Mouse (Mus musculus): Measurements from ENCODE around the gene Mgll. TPM values are rescaled to one million over a fixed set of nuclear protein-coding genes. Genes with fewer than 3 reads are reported as not detected.

Gene Mgll
- polyA plus RNA-seq, 1 experiment: 63.4 TPM

DNA sequence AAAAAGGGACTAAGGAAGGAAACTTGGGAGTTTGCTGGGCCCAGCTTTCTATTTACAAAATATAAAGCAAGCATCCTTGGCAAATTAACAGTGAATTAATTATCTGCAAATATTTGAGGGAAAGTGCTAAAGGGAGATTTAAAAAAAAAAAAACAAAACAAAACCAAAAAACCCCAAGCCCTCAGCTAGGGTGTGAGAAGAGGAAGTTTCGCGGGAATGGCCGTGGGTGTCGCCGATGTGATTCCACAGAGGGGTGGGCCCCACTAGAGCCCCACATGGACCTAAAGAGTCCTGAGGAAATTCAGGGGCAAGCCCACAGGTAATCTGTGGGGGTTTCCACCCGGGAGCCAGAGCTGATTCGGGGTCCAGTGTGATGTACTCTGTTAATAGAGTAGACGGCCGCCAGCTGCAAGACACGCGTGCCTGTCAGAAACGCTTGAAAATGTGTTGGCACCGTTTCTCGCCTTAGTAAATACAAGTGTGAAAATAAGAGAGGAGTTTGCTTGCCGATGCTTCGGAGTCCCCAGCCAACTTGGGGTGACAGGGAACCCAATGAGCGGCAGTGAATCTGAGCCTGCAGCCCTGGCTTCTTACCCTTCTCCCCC is 46.2 kb downstream of the Mgll start:
- H3K27ac ChIP-seq (ENCODE audit: insufficient read depth, low read length): no peak overlapping the region
- peaks cover 28% of the 10 kb centered on the region for H3K4me1 ChIP-seq (ENCODE audit: control insufficient read depth, insufficient read depth, low read length)
- TF ChIP-seq POLR2A (IDR thresholded peaks at IDR 0.05; ENCODE audit: borderline replicate concordance, insufficient read depth, low read length) (no peak), CTCF (IDR thresholded peaks at IDR 0.05; ENCODE audit: borderline replicate concordance, insufficient read depth, low read depth, low read length) (no peak)
- no peak for DNase-seq
- H3K27me3 ChIP-seq (ENCODE audit: control insufficient read depth, insufficient read depth, low read length): no peaks in the 10 kb centered on the region
- 65% methylated on average over 17 of the region's 17 CpGs for WGBS
- no peak overlapping the region for H3K4me3 ChIP-seq (replicated peaks; ENCODE audit: insufficient read depth, low read depth, low read length)

DNA sequence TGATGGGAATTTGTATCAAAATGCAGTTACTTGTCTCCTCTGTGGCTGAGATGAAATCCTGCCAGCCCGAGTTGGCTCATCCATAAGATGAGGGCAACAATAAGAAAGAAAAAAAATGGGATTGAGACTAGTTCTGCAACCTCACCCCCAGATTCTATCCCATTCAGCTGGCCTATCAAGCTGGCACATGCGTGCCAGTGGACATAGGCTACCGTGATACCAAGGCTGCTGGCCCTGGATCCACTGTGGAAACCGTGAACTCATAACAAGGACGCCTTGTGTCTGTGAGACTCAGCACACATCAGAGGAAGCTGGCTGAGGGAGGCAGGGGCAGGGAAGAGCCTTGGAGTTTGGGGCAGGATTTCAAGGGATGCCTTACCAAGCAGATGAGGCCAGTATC is 46.8 kb downstream of the Mgll start:
- no peak overlapping the region for H3K27ac ChIP-seq (ENCODE audit: insufficient read depth, low read length)
- TF ChIP-seq POLR2A (IDR thresholded peaks at IDR 0.05; ENCODE audit: borderline replicate concordance, insufficient read depth, low read length): no peak
- no peak for TF ChIP-seq CTCF (IDR thresholded peaks at IDR 0.05; ENCODE audit: borderline replicate concordance, insufficient read depth, low read depth, low read length)
- no peak overlapping the region for H3K4me3 ChIP-seq (replicated peaks; ENCODE audit: insufficient read depth, low read depth, low read length)
- no peaks in the 10 kb centered on the region for H3K27me3 ChIP-seq (ENCODE audit: control insufficient read depth, insufficient read depth, low read length)
- 72% methylated on average over 5 of the region's 5 CpGs for whole genome bisulfite sequencing
- H3K4me1 ChIP-seq (ENCODE audit: control insufficient read depth, insufficient read depth, low read length): peaks cover 29% of the 10 kb centered on the region
- DNase-seq: no peak

DNA sequence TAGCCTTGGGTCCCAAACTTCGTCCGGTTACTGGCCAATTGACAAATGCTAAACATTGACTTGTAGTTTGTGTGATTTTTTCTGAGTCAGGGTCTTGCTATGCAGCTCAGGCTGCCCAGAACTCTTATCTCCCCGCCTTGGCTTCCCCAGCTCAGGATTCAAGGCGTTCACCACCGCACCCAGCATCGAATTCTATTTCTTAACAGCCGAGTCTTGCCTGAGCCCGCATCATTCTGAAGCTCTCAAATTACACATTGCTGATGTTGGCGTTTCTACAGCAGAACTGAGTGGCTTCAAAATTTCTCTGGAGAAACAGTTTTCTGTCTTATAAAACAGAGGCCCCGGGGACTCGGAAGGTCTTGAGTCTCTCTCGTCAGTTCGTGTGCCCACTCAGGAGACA is 47.8 kb downstream of the Mgll start:
- TF ChIP-seq POLR2A (IDR thresholded peaks at IDR 0.05; ENCODE audit: borderline replicate concordance, insufficient read depth, low read length) (no peak), CTCF (IDR thresholded peaks at IDR 0.05; ENCODE audit: borderline replicate concordance, insufficient read depth, low read depth, low read length) (no peak)
- Histone ChIP-seq H3K27me3 (ENCODE audit: control insufficient read depth, insufficient read depth, low read length) (no peaks in the 10 kb centered on the region), H3K4me1 (ENCODE audit: control insufficient read depth, insufficient read depth, low read length) (peaks cover 38% of the 10 kb centered on the region), H3K27ac (ENCODE audit: insufficient read depth, low read length) (no peak overlapping the region), H3K4me3 (replicated peaks; ENCODE audit: insufficient read depth, low read depth, low read length) (no peak overlapping the region)
- WGBS: 95% methylated on average over 13 of the region's 13 CpGs
- no peak for DNase-seq

DNA sequence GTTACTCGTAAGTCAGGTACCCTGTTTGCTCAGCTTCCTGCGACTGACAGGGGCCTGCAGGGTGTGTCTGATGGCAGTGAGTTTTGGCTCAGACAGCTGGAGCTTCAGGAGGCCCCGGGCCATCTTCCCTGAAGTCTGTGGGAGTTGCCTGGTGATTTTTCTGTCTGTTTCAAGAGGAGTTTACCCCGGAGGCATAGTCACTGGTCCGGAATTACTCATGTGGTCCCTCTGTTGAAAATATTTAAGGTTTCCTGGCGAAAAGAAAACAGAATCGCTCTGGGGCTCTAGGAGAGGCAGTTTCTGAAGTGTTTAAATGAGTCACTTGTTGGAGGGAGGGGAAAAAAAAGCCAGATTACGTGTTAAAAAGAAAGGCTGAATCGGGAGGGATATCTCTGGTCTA is 49.8 kb downstream of the Mgll start:
- peaks cover 45% of the 10 kb centered on the region for H3K4me1 ChIP-seq (ENCODE audit: control insufficient read depth, insufficient read depth, low read length)
- no peak for DNase-seq
- H3K27ac ChIP-seq (ENCODE audit: insufficient read depth, low read length): no peak overlapping the region
- 61% methylated on average over 9 of the region's 9 CpGs for WGBS
- H3K27me3 ChIP-seq (ENCODE audit: control insufficient read depth, insufficient read depth, low read length): no peaks in the 10 kb centered on the region
- H3K4me3 ChIP-seq (replicated peaks; ENCODE audit: insufficient read depth, low read depth, low read length): no peak overlapping the region
- no peak for TF ChIP-seq POLR2A (IDR thresholded peaks at IDR 0.05; ENCODE audit: borderline replicate concordance, insufficient read depth, low read length)
- no peak for TF ChIP-seq CTCF (IDR thresholded peaks at IDR 0.05; ENCODE audit: borderline replicate concordance, insufficient read depth, low read depth, low read length)

DNA sequence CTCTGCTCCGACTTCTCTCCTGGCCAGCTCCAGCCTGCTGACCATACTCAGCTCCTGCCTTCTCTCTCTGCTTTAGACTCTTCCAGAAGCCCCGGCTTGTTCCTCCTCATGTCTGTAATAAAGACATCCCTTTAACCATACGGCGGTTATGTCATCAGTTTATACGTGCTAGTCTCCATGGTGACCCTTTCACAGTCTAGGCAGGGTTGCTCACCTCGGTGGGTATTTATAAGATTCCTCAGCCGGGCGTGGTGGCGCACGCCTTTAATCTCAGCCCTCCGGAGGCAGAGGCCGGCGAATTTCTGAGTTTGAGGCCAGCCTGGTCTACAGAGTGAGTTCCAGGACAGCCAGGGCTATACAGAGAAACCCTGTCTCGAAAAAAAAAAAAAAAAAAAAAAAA is 51.1 kb downstream of the Mgll start:
- DNase-seq: no peak
- Histone ChIP-seq H3K27ac (ENCODE audit: insufficient read depth, low read length) (no peak overlapping the region), H3K4me3 (replicated peaks; ENCODE audit: insufficient read depth, low read depth, low read length) (no peak overlapping the region), H3K4me1 (ENCODE audit: control insufficient read depth, insufficient read depth, low read length) (peaks cover 38% of the 10 kb centered on the region), H3K27me3 (ENCODE audit: control insufficient read depth, insufficient read depth, low read length) (no peaks in the 10 kb centered on the region)
- TF ChIP-seq CTCF (IDR thresholded peaks at IDR 0.05; ENCODE audit: borderline replicate concordance, insufficient read depth, low read depth, low read length) (no peak), POLR2A (IDR thresholded peaks at IDR 0.05; ENCODE audit: borderline replicate concordance, insufficient read depth, low read length) (no peak)
- 76% methylated on average over 14 of the region's 14 CpGs for WGBS

DNA sequence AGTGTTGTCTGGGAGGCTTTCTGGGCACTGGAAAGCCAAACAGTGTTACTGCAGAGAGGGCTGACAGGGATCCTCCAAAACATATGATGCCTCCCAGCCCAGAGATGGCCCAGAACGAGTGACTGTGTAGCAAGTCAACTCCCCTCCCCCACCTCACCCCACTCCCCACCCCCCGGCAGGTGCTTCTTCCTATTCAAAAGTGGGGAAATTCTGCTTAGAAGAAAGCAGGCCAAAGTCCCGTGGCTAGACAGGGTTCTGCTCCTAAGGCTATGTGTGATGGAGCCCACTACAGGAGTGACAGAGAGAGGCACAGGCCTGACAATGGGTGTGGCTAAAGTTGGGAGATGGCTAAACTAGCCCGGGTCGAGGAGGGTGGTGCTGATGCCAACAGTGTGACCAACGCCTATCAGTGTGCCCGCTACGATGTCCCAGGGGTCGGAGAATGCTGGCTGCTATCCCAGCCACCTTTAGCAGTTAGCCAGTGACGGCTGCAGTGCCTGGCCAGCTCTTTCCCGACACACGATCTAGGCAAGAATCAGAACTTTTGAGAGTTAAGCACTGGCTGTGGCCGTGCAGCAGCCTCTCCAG is 52.2 kb downstream of the Mgll start:
- no peak overlapping the region for H3K27ac ChIP-seq (ENCODE audit: insufficient read depth, low read length)
- peaks cover 30% of the 10 kb centered on the region for H3K4me1 ChIP-seq (ENCODE audit: control insufficient read depth, insufficient read depth, low read length)
- no peak for DNase-seq
- TF ChIP-seq POLR2A (IDR thresholded peaks at IDR 0.05; ENCODE audit: borderline replicate concordance, insufficient read depth, low read length): no peak
- no peak for TF ChIP-seq CTCF (IDR thresholded peaks at IDR 0.05; ENCODE audit: borderline replicate concordance, insufficient read depth, low read depth, low read length)
- H3K4me3 ChIP-seq (replicated peaks; ENCODE audit: insufficient read depth, low read depth, low read length): no peak overlapping the region
- 20% methylated on average over 13 of the region's 13 CpGs for WGBS
- no peaks in the 10 kb centered on the region for H3K27me3 ChIP-seq (ENCODE audit: control insufficient read depth, insufficient read depth, low read length)

DNA sequence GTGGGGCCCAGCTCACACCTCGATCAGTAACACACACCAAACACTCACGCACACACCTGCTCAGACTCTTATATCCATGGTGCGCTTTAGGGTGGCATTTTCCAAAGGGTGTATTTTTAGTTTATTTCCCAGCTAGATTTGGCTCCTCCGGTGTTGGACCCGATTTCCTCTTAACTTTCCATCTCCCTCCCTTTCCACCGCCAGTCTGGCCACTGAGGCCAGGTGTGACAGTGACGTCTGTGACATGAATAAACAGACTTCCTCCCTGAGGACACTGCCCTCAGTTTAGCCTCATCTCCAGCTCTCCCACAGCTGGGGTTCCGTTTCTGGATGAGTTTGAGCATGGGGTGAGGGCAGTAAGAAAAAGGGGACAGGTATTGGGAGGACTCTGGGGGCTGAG is 52.8 kb downstream of the Mgll start:
- no peaks in the 10 kb centered on the region for H3K27me3 ChIP-seq (ENCODE audit: control insufficient read depth, insufficient read depth, low read length)
- H3K27ac ChIP-seq (ENCODE audit: insufficient read depth, low read length): no peak overlapping the region
- WGBS: 42% methylated on average over 8 of the region's 8 CpGs
- peaks cover 35% of the 10 kb centered on the region for H3K4me1 ChIP-seq (ENCODE audit: control insufficient read depth, insufficient read depth, low read length)
- no peak for DNase-seq
- H3K4me3 ChIP-seq (replicated peaks; ENCODE audit: insufficient read depth, low read depth, low read length): no peak overlapping the region
- TF ChIP-seq CTCF (IDR thresholded peaks at IDR 0.05; ENCODE audit: borderline replicate concordance, insufficient read depth, low read depth, low read length): no peak
- no peak for TF ChIP-seq POLR2A (IDR thresholded peaks at IDR 0.05; ENCODE audit: borderline replicate concordance, insufficient read depth, low read length)

DNA sequence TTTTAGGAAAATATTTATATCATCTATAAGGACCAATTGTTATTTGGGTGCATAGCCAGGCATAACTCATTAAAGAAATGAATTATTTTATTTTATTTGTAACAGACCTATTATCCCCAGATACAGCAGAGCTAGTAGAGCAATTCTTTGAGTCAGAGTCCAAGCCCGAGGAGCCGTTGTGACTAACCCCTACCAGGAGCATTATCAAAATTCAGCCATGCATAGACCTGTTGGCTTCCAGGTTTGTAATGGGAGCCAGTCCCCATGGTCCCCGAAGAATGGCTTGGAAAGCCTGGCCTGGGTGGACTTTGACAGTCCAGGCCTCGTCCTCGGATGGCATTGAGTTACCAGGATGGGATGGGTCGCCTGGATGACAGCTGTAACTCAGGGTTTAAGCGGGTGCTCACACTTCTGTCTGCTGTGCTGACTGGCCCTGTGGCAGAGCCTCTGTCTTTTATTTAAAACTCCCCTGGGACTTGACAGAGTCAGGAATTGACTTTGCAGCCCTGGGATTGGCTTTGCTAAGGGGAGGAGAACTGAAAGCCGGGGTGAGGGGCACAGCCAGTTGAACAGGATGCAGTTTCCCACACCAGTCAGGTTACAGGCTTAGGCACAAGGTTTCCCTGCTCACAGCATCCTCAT is 54.0 kb downstream of the Mgll start:
- H3K4me3 ChIP-seq (replicated peaks; ENCODE audit: insufficient read depth, low read depth, low read length): no peak overlapping the region
- H3K27me3 ChIP-seq (ENCODE audit: control insufficient read depth, insufficient read depth, low read length): no peaks in the 10 kb centered on the region
- H3K27ac ChIP-seq (ENCODE audit: insufficient read depth, low read length): no peak overlapping the region
- no peak for DNase-seq
- WGBS: 43% methylated on average over 8 of the region's 8 CpGs
- H3K4me1 ChIP-seq (ENCODE audit: control insufficient read depth, insufficient read depth, low read length): peaks cover 43% of the 10 kb centered on the region
- TF ChIP-seq CTCF (IDR thresholded peaks at IDR 0.05; ENCODE audit: borderline replicate concordance, insufficient read depth, low read depth, low read length) (no peak), POLR2A (IDR thresholded peaks at IDR 0.05; ENCODE audit: borderline replicate concordance, insufficient read depth, low read length) (no peak)

Measured in cerebellum, adult 2 months (tissue).